Mouse (Mus musculus): ENCODE measurements around the gene Atp6v1e1.
"Not testable (repeated sequence)": the region's sequence is repeated elsewhere in the genome, so short reads cannot be mapped to it uniquely, and the experiment has no call there.

The Atp6v1e1 gene

DNA sequence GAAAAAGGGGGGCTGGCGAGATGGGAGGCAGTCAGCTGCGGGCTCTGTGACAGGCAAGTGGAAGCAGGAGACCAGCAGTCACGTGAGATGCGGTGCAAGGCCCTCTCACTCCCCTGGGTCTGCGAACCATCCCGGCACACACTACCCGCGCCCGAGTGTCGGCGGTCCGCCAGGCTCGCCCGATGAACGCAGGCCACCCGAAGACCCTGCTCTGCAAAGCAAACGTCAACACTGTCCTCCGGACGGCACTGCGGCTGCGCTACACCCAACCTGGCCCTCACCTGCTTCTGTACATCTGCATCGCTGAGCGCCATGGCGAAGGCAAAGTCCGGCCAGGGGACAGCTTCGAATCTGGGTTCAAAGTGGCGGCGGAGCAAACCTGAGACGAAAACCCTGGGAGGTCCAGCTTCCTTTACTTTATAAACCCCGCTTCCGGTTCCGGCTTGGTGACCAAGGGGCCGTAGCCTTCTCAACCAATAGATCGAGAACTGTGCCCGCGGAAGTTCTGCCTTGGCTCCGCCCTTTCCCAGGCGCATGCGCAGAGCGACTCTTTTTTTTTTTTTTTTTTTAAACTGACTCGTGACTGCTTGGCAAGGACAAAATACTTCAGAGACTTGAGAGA is at the start of gene Atp6v1e1:
Gene Atp6v1e1 (minus strand): TSS at position 487 of the 622 bp plus-strand sequence.
- DNase-seq (ENCODE audit: low spot score in 2 of 2), result peak; percentile 89

DNA sequence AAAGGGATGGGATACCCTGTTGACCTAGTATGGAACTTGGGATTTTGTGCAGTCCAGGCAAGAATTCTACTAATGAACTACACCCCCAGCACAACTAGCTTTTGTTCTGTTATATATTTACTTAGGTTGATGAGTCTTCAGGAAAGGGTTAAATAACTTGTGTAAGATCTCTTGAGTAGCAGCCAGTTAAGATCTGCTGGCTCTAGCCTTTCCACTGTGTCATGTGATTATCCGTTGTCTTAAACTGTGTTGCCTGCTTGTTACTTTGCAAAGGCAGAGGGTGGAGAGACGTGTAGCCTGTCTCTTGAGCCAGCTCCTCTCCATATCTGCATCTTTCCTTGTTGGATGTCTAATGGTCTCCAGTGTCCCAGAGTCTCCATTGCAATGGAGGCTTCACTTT is 48.7 kb upstream of the Atp6v1e1 start:
- no peak for DNase-seq (ENCODE audit: low spot score in 2 of 2)

DNA sequence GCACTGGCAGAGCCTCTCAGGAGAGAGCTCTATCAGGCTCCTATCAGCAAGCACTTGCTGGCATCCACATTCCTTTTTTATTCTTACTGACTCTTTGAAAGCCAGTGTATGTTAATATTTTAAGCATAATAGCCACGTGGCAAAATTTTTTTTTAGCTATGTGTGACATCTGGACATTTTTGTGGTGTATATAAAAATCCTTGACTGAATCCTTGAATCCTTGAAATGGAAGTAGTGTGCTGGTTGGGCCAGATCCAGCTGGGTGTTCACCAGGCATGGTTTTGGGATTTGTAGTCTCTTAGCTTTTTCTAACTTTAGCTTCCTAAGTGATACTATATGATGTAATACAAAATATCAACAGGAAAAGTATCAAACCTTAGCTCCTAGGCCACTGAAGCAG is 46.2 kb upstream of the Atp6v1e1 start:
- DNase-seq (ENCODE audit: low spot score in 2 of 2), result peak in 1 of 2 experiments; percentile 22

DNA sequence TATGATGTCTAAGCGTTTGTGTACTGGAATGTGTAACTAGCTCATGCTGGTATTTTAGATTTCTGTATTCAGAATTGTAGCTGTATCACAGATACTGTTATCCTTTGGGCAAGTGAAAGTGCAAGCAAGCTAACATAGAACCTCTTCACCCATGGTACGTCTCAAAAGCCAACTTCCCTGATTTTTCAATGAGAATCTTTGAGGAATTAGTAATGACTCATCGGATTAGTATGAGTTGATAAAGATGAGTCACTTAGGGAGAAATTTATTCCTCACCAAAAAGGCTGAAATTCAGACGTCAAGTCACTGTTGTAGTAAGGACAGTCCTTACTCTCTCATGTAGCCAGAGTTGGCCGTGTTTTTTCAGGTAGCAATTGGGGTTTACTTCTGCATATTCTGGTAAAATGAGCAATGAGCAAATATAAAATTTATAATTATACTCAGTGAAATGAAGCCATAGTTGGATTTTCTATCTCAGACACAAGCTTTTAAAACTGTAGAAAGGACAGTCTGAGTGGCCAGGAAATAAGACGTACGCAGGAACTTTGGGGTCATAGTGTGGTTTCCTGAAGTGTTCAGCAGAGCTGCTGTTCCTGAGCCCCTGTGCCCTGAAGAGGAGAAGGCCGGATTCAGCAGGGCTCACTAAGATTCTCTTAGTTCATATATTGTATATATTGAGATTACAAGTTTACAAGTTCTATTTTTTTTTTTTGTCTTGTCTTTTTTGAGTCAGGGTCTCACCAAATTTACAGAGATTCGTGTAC is 43.6 kb upstream of the Atp6v1e1 start:
- DNase-seq (ENCODE audit: low spot score in 2 of 2), result no peak

DNA sequence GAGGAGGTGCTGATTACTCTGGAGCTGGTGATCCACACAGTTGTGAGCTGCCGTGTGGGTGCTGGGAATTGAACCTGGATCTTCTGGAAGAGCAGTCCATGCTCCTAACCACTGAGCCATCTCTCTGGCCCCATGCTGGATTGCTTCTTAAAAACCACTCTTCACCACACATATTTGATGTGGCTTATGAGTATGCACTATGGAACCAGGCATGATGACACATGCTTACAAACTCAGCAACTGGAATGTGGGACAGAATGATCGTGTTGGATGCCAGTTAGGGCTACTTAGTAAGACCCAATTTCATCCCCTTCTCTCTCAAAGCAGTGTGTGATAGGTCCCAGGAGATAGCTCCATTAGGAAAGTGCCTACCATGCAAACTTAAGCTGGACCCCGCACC is 37.5 kb upstream of the Atp6v1e1 start:
- no peak for DNase-seq (ENCODE audit: low spot score in 2 of 2)

DNA sequence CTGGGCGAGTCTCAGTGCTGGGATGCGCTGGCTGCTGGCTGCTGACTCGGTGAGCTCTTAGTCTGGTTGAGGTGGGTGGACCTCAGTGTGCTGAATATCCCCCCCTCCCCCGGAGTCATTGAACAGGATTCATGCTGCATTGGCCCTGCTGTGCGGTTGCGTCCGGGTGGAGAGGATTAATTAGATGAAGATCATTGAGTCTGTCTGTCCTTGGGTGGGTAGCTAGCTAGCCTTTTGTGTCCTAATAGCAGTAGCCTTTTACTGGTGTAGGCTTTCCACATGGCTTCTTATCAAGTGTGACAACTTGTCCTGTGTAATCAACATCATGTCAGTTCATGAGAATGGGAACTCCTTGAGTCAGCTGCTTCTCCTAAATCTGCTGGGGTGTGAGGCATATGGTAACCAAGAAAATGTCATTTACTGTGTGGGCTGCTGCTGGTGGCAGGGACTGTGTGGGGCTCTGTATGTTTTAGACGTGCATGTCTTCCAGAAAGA is 35.7 kb upstream of the Atp6v1e1 start:
- peak in 1 of 2 experiments; percentile 56 for DNase-seq (ENCODE audit: low spot score in 2 of 2)

DNA sequence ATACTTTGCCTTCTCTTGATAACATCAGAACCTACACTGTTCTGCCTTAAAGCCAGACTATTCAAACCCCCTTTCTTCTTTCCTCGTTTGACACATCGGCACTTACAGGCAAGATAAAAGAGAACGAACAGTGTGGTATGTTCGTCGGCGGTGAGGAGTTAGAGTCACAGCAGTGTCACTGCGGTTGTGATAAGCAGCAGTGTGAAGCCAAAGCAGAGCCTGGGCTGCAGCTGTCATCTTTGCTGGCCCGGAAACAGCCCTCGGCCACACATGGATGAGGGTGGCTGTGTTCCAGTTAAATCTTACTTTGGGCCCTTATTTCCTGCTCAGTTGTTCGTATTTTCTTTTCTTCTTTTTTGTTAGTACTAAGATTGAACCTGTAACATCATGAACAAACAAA is 31.8 kb upstream of the Atp6v1e1 start:
- DNase-seq (ENCODE audit: low spot score in 2 of 2), result no peak

DNA sequence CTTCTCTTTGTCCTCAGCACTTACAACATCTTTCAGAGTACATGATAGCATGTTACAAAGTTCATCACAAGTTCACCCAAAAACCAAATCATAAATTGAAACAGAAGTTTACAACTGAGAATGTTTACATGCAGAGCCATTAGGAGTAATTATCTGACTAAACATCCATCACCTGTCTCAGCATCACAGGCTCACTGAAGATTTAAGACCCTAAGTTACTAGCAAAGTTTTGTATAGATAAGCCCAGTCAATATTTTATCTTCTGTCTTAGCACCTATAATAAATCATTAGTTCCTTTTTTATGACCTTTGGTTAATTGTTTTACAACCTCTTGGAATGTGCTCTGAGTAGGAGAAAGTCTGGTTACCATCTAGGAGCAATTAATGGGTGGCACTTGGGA is 28.1 kb upstream of the Atp6v1e1 start:
- not testable (repeated sequence) for DNase-seq (ENCODE audit: low spot score in 2 of 2)

DNA sequence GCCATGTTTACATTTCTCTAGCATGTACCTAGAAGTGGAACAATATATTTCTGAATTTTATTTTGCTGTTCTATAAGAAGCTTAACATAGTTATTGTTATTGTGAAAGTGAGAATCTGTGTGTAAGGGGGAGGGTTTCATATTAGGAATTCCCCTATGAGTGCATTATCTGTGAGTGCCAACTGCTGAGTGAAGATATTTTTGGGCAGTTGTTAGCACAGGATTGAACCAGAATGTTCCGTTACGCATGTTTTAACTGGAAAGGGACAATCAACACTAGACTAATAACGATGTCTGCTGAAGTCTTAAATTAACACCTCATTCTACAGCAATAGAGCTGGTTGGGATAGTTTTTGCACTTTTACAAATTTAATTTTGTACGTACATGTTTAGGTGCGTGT is 19.2 kb upstream of the Atp6v1e1 start:
- no peak for DNase-seq (ENCODE audit: low spot score in 2 of 2)

DNA sequence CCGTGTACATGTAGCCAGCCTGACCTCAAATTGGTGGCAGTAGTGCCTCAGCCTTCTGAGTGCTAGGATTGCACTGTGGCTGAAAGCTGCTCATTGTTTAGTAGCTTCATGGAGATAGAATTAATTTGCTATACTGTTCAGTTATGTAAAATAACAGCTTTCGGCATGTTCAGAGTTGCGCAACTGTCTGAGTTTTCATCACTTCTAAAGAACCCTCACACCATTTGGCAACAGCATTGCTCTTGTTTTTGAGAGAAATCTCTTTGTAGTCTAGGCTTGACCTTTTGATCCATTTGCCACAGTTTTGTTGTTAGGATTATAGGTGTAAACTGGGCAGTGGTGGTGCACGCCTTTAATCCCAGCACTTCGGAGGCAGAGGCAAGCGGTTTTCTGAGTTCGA is 17.7 kb upstream of the Atp6v1e1 start:
- DNase-seq (ENCODE audit: low spot score in 2 of 2), result no peak

DNA sequence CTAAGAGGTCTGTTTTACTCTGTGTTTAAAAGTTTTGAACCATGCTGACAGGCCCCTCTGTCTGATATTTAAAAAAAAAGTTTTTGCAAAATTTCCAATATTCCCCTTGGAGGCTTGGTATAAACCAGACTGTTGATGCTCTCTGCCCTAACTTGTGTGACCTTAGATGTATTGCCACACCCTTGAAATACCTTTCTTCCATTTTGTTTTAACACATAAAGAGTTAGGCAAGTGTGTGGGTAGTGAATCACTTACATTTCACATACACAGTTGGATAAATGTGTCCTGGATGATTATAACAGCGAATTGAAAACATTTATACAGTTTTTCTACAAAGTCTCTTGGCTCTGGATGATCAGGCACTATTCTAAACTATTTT is 14.5 kb upstream of the Atp6v1e1 start:
- DNase-seq (ENCODE audit: low spot score in 2 of 2), result no peak

DNA sequence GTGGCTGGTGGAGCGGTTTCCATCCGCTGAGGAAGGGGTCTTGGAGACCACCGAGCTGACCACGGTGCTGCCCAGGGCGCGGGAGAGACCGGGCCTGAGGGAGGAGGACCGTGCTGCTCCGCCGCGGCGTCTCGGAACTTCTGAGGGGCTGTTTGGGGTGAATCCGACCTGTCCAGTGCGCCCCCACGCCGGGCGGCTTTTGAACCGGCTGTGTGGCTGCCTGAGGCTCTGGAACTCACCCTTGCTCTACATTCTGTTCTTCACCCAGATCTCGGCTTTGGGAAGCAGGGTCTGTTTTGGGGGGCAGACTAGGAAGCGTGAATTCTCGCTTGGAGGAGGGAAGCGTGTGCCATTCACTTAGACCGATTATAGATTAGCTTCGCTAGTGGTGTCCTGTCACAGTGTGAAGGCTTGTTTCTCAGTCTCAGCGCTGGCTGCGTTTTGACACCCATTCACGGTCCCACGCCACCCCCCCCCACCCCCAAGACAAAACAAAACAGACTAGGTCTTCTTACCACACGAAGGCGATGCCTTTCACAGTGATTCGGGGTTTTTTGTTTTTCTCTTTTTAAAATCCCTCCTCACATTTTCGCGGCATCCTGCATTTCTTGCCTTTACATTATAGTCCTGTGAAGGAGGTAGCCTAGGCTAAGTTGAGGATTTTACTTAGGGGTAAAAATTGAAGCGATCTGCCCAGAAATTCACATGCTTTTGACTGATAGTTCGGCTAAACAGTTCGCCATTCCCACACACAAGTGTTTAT is 14.0 kb upstream of the Atp6v1e1 start:
- DNase-seq (ENCODE audit: low spot score in 2 of 2), result no peak

DNA sequence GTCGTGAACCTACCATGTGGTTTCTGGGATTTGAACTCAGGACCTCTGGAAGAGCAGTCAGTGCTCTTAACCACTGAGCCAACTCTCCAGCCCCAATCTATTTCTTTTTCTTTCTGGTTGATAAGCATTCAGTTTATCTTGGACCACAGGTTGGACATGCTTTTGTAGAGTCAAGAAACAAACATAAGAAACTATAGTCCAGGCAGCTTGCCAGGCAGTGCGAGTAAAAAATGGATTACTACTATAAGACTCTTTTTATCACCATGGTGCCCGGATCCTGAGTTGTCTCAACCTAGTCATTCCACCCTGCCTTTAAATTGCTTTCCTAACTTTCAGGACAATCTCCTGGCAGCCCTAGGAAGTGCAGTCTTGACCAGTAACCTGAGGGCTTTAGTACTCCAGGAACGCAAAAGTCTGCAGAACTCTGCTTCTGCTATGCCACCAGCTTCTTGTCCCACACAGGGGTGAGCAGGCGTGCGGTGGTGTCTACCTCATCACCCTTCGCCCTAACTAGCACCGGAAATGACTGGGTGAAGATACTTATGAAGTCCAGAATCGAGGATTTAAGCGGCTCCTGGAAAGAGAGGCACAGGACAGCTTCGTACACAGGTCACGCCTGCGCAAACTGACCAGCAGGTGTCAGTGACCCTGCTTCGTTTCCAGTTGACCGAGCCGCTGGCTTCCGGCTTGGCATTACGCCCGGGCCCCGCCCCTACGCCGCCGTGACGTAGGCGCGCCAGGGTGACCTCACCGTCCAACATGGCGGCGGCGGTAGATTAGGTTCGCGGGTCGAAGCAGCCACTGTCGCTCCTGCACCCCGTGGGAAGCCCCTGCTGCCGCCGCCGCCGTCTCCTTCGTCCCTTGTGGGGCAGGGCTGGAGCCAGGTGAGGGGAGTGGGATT is 13.1 kb upstream of the Atp6v1e1 start, which contains the start of gene Bcl2l13:
Gene Bcl2l13 (plus strand): TSS at position 739 of the 901 bp plus-strand sequence.
- peak; percentile 87 to 93 for DNase-seq (ENCODE audit: low spot score in 2 of 2)

DNA sequence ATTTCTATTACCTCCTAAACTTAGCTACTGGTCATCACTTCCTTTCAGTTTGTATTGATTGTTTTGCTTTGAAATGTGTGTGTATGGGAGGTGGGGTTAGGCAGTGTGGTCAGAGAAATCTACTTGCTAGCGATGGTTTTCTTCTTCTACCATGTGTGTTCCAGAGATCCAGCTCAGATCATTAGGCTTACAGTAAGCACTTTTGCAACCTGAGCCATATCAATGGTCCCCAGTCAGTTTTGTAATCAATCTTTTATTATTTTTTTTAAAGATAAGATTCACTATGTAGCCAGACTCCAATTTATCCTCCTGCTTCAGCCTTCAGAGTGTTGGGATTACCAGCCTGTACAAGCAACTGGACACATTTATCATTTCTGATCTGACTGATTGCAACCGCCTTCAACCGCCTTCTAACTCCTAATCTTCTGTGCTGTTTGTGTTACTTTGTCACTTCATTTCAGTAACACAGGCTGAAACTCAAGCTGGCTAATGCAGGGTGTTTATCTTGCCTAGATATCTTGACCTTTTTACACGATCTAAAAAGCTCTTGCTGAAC is 12.3 kb upstream of the Atp6v1e1 start:
- DNase-seq (ENCODE audit: low spot score in 2 of 2), result no peak

DNA sequence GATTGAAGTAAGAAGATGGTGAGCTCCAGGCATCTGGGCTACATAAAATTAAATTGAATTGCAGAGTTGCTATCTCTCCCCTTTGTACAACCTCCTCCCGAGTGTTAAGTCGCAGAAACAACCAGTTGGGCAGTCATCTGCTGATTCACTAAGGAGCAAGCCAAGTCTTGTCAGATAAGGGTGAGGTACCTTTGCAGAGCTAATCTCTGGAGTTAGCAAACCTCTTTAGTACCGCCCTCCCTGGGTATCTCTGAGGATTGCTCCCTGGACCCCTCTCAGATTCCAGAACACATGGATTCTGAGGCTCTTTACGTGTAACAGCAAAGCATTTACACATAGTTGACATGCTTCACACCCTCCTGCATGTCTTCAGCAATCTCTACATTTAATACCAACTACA is 9.5 kb upstream of the Atp6v1e1 start:
- no peak for DNase-seq (ENCODE audit: low spot score in 2 of 2)

DNA sequence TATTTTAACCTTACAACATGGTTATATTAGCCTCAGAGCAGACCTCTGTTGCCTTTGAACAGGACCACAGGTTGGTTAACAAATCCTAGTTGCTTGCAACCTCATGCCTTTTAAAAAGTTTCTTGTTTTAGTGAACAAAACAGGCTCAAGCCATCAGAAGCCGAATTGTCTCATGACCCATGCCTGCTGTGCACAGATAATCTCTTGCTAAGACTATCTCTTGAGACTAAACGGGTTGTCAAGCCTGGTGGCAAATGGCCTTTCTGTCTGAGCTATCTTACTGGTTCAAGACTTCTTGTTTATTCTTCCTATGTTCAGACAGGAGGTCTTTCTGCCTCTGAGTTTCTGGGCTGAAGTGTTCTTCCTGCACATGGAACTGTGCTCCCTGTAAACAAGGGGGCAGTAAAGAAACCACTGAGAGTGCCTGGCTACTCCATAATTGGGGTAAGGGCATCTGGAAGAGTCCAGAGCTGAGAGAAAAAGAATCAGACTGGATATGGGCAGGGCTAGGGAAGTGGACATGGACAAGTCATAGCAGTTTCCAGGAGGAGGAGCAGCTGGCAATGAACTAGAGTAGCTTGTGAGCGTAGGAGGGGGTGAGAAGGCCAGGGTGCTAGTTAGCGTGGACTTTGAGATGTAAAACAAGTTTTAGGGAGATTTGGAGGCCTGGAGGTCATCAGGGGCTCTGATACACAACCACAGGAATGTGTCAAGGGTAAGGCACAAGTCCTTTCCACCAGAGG is 8.4 kb upstream of the Atp6v1e1 start:
- DNase-seq (ENCODE audit: low spot score in 2 of 2), result no peak

DNA sequence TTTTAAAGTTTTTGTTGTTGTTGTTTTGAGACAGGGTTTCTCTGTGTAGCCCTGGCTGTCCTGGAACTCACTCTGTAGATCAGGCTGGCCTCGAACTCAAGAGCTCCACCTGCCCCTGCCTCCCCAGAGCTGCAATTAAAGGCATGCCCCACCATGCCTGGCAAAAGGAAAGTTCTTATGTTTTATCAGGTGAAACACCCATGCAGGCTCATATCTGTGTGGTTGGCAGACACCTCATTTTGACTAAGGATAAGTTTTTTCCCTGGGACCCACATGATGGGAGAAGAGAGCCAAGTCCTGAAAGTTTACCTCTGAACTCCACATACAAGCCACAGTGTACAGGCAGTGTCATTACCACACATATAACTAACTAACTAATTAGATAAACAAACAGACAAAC is 7.5 kb upstream of the Atp6v1e1 start:
- DNase-seq (ENCODE audit: low spot score in 2 of 2), result no peak

DNA sequence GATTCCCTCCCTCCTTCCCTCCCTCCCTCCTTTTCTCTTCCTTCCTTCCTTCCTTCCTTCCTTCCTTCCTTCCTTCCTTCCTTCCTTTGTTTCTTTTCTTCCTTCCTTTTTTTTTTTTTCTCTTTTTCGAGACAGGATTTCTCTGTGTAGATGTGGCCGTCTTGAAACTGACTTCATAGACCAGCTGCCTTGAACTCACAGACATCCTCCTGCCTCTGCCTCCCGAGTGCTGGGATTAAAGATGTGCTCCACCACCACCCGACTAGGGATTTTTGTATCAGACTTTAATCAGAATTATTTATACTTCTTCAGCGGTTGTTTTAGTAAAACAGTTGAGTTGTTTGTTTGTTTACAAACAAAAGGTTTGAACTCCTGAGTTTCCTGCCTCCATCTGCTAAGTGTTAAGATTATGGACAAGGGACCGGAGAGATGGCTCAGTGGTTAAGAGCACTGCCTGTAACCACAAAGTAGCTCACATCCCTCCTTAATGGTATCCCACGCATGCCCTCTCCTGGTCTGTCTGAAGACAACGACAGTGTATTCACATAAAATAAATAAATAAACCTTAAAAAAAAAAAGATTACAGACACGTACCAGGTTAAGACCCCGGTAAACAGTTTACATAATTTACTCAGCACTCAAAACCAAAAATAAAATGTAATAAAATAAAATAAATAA is 483 bp upstream of the Atp6v1e1 start:
- no peak for DNase-seq (ENCODE audit: low spot score in 2 of 2)

DNA sequence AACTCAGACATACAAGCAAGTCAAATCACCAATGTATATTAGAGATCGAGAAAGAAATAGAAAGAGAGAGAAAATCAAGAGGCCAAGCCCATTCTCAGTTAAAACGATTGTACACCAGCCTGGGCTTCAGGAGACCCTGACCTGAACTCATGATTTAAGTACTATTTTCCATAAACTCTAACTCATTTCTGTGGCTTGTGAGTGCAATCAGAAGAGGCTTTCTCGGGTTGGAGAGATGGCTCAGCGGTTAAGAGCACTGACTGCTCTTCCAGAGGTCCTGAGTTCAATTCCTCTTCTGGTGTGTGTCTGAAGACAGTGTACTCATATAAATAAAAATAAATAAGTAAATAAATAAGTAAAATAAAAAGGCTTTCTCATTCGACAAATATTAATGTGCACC is 878 bp downstream of the Atp6v1e1 start:
- DNase-seq (ENCODE audit: low spot score in 2 of 2), result no peak

DNA sequence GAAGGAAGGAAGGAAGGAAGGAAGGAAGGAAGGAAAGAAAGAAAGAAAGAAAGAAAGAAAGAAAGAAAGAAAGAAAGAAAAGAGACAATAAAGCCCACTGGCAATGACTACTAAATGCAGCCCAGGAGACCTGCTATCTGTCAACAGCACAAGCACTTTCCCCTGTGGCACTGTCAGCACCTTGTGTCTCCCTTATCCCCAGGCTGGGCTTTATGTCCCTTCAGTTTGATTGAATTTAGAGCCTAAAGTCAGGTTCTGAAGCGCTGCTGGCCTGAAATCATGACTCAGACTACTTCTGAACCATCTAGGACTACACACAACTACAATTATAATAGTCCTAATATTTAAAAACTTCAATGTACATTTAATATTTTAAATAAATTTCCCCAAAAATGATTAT is 1.7 kb downstream of the Atp6v1e1 start:
- no peak for DNase-seq (ENCODE audit: low spot score in 2 of 2)
